Mouse (Mus musculus) embryo, embryonic 10 days (tissue): ENCODE results near the gene Nr4a1.
A peak's percentile ranks its signal among the peaks of the same experiment; 100 is the strongest.

Experiments used
- DNase-seq: peaks from one replicate; pipeline ENCODE4 v3.0.0-alpha.2; 2015; ENCODE audit warnings: low spot score

Nr4a1 gene

GRCm38 (mm10) chr15:101253886-101254795 lies at the start of gene Nr4a1:
Nr4a1 (plus strand) TSS chr15:101254269.
- DNase-seq = peak; percentile 70

- no peak for DNase-seq
Observed at GRCm38 (mm10) chr15:101204781-101205180, 49.3 kb upstream of the Nr4a1 start.

GRCm38 (mm10) chr15:101210228-101210627 lies 43.8 kb upstream of the Nr4a1 start:
- peak; percentile 75 for DNase-seq

DNA sequence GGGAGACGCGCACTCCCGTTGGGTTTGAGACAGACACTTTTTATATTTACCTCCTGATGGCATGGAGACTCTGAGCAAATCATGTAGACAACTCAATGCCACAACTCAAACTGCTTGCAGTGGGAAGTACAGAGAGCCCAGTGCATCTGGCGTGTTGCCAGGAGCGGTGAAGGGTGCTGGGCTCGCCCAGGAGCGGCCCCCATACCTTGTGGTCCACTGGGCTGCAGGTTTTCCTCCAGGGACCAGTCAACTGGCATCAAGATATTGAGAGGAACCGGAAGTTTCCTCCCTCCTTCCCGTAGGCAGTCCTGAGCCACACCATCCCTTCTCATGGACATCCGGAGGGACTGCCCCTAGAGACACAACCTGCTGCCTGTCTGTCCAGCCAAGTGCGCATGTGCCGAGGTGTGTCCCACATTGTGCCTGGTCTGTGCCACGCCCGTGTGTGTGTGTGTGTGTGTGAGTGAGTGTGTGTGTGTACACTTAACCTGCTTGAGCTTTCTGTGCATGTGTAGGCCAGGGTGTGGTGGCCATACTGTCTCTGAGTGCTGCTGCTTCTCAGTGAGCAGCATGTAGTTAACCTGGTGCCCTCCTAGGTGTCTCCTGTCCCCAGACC lies 43.0 kb upstream of the Nr4a1 start:
- DNase-seq = no peak

DNA sequence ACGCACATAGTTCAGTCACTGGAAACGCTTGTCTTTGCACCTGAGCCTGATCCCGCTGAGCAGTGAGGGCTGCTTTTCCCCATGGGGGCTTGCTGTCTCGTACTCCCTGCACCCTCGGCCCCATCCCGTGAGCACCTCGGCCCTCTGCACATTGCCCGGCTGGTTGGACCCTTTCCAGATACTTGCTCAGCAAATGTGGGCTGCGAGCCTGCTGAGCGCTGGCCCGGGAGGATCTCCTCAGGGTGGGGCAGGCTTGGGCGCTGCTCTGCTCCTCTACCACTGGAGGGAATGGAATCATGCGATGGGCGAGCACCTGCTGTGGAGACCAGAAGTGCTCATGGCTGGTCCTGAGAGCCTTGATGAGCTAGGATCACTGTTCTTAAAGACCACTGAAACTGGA lies 41.6 kb upstream of the Nr4a1 start:
- DNase-seq = no peak

- no peak for DNase-seq
Observed at GRCm38 (mm10) chr15:101215136-101215535, 38.9 kb upstream of the Nr4a1 start.

DNA sequence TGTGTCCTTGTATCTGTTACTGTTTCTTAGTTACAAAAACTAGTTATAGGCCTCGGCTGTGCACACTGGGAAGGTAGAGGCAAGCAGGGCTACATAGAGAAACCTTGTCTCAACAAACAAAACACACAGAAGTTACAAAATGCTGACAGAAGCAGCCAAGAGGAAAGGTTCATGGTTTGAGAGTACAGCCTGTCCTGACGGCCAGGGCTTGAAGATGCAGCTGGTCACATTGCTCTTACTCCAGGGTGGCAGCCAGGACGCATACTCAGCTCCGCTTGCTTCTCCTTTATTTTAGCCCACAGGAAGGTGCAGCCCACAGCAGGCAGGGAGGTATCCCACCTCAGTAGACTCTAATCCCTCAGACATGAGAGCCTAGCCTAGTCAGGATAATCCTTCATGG lies 38.0 kb upstream of the Nr4a1 start:
- no peak for DNase-seq

DNA sequence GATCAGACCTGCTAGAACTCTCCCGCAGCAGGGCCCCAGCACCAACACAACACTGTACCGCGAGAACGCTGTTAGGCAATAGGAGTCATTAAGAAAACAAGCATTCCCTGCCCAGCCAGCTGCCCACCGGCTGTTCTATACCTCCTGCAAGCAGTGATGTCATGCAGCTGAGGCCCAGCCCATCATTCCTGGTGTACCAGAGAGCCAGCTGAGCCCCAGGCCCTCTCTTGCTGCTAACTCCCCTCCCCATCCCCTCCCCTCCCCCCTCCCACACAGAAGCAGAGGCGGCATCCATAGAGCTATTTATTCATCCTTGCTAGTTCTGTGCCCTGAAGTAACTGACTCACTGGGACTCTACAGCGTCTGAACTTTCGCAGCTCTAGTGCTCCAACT lies 33.2 kb upstream of the Nr4a1 start:
- DNase-seq = peak; percentile 68

DNA sequence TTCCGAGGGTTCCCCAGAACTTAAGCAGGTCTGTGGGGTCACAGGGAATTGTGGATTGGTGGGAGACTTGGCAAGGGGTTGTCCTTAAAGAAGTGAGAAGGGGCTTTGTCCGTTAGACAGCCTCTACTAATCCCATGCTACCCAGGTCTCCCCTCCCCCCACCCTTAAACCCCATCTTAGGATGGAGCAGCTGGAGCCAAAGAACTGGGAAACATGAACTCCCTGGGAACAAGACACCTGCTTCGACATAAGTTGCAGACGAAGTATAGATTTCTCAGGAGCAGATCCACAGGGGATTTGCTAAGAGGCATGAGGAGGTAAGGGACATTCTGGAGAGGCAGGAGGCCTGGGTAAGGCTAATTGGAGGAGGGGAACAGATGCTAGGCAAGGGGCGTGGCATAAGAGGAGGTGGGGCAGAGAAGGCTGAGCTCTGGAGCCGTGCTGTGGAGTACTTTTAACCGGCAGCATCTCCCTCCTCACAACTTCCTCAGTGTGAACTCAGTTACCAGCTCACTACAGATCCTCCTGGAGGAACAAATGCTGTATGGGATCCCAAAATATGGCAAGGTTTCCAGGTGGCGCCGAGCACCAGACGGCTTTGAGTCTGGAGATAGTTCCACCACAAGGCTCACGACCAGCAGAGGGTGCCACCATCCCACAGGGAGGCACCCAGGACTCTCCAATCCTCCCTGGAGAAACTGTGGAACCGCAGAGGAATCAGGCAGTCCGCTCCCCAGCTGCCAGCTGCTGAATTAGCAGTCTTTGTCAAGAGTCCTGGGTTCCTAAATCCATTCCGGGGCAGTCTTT lies 32.6 kb upstream of the Nr4a1 start:
- peak; percentile 90 for DNase-seq

DNA sequence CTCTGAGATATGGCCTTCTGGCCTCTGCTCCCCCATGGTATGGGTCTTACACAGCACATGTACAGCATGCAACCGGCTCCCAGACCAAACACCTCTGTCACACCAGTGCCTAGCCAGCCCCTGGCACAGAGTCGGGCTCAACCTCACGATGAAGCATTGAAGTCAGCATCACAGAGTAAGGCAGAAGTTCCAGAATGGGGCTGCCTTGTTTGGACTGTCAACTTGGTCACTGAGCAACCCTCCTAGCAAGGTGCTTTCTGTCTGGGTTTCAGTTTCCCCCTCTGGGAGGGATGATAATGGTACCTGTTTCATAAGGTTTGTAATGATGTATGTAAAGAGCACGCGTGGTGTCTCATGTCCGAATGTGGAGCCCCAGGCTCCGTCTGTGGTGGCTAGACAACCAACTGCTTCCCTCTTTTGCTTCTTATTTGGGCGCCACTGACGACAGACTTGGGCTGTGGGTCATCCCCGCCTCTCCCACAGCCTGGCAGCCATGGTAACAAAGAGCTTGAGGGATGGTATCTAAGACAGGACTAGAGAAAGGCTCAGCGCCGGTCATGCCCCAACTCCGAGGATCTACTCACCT lies 31.1 kb upstream of the Nr4a1 start:
- DNase-seq = no peak

DNA sequence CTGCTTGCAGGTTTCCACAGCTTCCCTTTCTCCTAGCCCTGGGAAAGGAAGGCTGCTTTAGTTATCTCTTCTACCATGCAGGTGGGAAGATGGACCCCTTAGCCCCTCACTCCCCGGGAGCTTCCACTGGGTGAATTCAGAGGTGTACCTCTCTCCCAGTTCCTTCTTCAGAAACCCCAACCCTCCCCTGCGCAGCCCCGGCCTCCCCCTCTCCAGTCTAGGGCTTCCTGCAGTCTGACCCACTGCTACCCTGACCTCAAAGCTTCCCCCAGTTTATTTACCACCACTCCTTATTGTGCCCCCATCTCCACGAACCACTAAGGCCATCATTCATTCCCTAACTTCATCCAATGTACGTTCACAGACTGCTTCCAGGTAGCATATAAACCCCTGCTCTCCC lies 30.5 kb upstream of the Nr4a1 start:
- DNase-seq = no peak

DNA sequence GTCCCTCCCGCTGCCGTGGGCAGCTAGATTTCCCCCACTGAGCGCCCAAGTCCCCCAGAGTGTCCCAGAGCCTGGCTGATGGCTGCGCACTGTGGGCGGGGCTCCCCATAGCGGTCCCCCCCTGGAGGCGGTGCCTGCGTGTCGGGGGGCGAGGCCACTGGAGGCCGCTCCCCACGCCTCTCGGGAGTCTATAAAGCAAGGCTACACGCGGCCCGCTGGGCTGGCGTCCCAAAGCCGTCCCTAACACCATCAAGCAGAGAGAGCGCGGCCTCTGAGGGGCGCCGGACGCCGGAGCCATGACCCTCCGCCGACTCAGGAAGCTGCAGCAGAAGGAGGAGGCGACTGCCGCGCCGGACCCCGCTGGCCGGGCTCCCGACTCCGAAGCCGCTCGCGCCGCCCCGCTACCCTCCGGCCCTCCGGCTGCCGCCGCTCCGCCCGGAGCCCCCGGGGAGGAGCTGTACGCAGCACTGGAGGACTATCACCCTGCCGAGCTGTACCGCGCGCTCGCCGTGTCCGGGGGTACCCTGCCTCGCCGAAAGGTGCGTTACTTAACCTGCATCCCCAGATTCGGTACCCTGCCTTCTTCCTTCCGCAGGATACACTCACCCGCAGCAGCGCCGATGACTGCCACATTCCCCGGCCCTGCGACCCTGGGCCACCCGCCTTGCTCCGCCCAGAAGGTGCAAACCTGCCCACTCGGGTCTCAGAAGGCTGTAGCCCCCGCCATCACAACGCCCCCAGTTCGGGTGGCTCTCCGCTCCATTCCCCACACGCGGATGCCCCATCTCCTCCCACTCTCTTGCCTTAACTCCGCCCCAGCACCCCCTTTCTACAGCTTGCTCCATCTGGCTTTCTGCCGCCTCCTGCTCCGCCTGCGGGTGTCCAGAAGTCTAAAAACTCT lies 29.8 kb upstream of the Nr4a1 start, which contains the start of gene Grasp:
Gene Grasp (plus strand): TSS at position 183 of the 901 bp plus-strand sequence.
- peak; percentile 88 for DNase-seq

- peak; percentile 25 for DNase-seq
Observed at GRCm38 (mm10) chr15:101224977-101225376, 29.1 kb upstream of the Nr4a1 start.

DNA sequence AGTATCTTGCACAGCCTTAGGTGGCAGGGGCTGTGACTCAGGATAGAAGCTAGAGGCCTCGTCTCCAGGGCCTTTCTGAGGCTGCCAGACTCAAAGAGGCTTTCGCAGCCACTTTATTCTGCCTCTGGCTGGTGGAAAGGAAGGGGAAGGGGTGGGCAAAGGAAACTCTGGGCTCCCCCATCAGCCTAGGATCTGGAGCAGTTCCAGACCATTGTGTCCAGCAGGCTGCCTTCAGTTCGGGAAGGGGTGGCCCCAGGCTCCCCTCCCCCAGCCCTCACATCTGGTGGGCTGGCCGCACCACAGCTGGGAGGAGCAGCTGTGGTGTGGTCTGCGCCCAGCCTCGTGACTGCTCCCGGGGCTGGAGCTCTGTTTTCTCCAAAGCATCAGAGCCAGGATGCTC lies 26.1 kb upstream of the Nr4a1 start:
- DNase-seq = peak; percentile 28

DNA sequence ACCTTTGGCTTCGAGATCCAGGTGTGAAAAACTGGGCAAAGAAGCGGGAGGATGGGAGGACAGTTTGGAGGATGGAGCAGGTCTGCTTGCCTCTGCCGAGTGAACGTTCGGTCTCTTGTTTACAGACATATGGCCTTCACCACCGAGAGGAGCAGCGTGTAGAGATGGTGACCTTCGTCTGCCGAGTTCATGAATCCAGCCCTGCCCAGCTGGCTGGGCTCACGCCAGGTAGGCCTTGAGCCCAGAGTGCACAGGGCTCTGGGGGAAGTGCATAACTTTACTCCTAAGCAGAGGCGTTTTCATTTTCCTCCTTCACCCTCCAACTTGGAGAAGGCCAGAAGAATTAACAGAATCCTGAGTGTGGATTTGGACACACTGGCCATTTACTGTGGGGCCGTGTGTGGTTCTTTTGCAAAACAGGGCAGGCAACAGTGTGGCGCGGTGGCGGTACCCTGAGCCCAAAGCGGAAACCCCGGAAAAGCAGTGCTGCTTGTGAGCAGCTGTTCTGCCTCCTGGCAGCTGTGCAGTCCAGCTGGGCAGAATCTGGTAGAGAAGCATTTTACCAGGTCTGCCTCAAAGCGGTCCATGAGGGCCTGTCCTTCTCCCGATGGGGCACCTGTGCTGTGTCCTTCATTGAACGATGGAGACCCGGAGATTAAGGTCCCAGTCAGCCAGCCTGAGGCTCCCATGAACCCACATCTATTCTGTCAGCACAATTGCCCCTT lies 25.0 kb upstream of the Nr4a1 start:
- DNase-seq = no peak

DNA sequence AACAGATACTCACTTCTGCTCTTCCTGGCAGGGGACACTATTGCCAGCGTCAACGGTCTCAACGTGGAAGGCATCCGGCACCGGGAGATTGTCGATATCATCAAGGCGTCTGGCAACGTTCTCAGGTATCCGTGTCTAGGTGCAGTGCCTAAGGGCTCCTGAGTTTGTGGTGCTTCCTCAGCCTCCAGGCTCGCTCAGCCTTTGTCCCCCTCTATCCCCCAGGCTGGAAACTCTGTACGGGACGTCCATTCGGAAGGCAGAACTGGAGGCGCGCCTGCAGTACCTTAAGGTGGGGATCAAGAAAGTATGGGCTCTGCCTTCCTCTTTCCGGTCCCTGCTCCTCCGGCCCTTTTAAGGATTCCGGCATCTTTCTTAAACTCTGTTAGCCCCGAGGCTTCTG lies 23.6 kb upstream of the Nr4a1 start:
- DNase-seq = no peak

DNA sequence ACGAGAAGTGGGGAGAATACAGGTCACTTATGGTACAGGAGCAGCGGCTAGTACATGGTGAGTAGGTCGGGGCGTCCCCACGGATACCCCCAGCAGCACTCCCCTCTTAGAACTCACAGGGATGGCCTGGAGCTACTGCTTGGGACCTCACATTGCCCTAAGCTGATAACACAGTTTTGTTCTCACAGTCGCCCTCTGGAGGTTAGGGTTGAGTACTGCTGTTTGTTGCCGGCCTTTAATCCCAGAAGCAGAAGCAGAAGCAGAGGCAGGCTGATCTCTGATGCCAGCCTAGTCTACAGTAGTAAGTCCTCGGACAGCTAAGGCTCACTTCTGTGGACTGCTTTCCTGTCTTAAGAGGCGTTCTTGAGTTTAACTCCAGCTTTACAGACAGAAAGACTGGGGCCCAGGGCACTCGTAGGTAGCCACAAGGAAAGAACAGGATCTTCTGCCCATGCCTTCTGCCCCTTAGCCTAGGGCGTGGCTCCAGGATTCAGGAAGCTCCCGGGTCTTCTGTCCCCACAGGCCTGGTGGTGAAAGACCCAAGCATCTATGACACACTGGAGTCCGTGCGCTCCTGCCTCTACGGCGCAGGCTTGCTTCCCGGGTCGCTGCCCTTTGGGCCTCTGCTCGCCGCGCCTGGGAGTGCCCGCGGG lies 22.9 kb upstream of the Nr4a1 start:
- DNase-seq = peak; percentile 54

- DNase-seq = no peak
Observed at GRCm38 (mm10) chr15:101231648-101232180, 22.4 kb upstream of the Nr4a1 start.

- no peak for DNase-seq
Observed at GRCm38 (mm10) chr15:101232607-101233006, 21.5 kb upstream of the Nr4a1 start.

DNA sequence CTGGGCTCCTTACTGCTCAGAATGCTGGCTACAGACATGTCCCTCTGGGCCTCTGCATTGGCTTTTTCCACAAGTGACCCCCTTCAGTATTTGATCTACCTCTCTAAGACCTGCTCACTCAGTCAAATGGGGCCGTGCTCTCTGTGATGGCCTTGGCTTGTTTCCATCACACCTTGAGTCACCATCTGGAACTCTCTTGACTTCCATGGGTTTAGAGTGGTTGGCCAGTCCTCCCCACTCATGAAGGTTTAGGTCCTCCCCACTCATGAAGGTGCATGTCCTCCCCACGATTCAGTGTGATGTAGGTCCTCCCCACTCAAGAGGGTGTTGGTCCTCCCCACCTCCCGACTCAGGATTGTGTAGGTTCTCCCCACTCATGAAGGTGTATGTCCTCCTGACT lies 20.9 kb upstream of the Nr4a1 start:
- no peak for DNase-seq
